Mouse (Mus musculus): ENCODE measurements around the gene Asic2. TPM values are rescaled to one million over a fixed set of nuclear protein-coding genes. Genes with fewer than 3 reads are reported as not detected.

Asic2 gene
- polyA plus RNA-seq, 1 experiment from 2014 or later, result 0.65 TPM

- Histone ChIP-seq H3K36me3 (no peaks in the 10 kb centered on the region), H3K27ac (no peak overlapping the region), H3K9ac (no peak overlapping the region), H3K27me3 (no peaks in the 10 kb centered on the region), H3K4me3 (no peak overlapping the region), H3K4me2 (replicated peaks) (no peak overlapping the region), H3K4me1 (no peaks in the 10 kb centered on the region), H3K9me3 (no peaks in the 10 kb centered on the region)
- ATAC-seq (ENCODE audit: low FRiP score, low read depth), result no peak
- WGBS, result 93% methylated on average over 8 of the region's 8 CpGs
Measured at GRCm38 (mm10) chr11:81014776-81015175, 953.5 kb downstream of the Asic2 start.

- ATAC-seq (ENCODE audit: low FRiP score, low read depth), result no peak
- H3K4me1 ChIP-seq, result no peaks in the 10 kb centered on the region
- 92% methylated on average over 6 of the region's 6 CpGs for WGBS
Measured at GRCm38 (mm10) chr11:81013501-81013900, 954.8 kb downstream of the Asic2 start.

GRCm38 (mm10) chr11:81010766-81011165, 957.5 kb downstream of the Asic2 start:
- ATAC-seq (ENCODE audit: low FRiP score, low read depth), result no peak
- H3K9me3 ChIP-seq, result no peaks in the 10 kb centered on the region
- H3K9ac ChIP-seq, result no peak overlapping the region
- no peaks in the 10 kb centered on the region for H3K27me3 ChIP-seq
- no peak overlapping the region for H3K27ac ChIP-seq
- H3K4me3 ChIP-seq, result no peak overlapping the region
- no peaks in the 10 kb centered on the region for H3K36me3 ChIP-seq
- H3K4me2 ChIP-seq (replicated peaks), result no peak overlapping the region
- WGBS, result 40% methylated on average over 7 of the region's 7 CpGs
- no peaks in the 10 kb centered on the region for H3K4me1 ChIP-seq

More at GRCm38 (mm10) chr11:81013501-81013900, 954.8 kb downstream of the Asic2 start:
- no peaks in the 10 kb centered on the region for H3K9me3 ChIP-seq
- no peaks in the 10 kb centered on the region for H3K27me3 ChIP-seq
- no peak overlapping the region for H3K4me2 ChIP-seq (replicated peaks)
- H3K27ac ChIP-seq, result no peak overlapping the region
- H3K4me3 ChIP-seq, result no peak overlapping the region
- no peak overlapping the region for H3K9ac ChIP-seq
- no peaks in the 10 kb centered on the region for H3K36me3 ChIP-seq

- ATAC-seq (ENCODE audit: low FRiP score, low read depth), result no peak
- Histone ChIP-seq H3K27me3 (no peaks in the 10 kb centered on the region), H3K4me1 (no peaks in the 10 kb centered on the region), H3K9me3 (no peaks in the 10 kb centered on the region), H3K27ac (no peak overlapping the region), H3K9ac (no peak overlapping the region), H3K4me3 (no peak overlapping the region), H3K36me3 (no peaks in the 10 kb centered on the region), H3K4me2 (replicated peaks) (no peak overlapping the region)
- 89% methylated on average over 12 of the region's 12 CpGs for WGBS
Measured at GRCm38 (mm10) chr11:81009366-81009765, 958.9 kb downstream of the Asic2 start.

GRCm38 (mm10) chr11:81005831-81006230, 962.4 kb downstream of the Asic2 start:
- no peak overlapping the region for H3K4me2 ChIP-seq (replicated peaks)
- H3K4me1 ChIP-seq, result no peaks in the 10 kb centered on the region
- no peak overlapping the region for H3K4me3 ChIP-seq
- no peaks in the 10 kb centered on the region for H3K9me3 ChIP-seq
- no peaks in the 10 kb centered on the region for H3K36me3 ChIP-seq
- 75% methylated on average over 2 of the region's 2 CpGs for WGBS
- no peaks in the 10 kb centered on the region for H3K27me3 ChIP-seq
- H3K27ac ChIP-seq, result no peak overlapping the region
- no peak overlapping the region for H3K9ac ChIP-seq
- no peak for ATAC-seq (ENCODE audit: low FRiP score, low read depth)

- Histone ChIP-seq H3K4me1 (no peaks in the 10 kb centered on the region), H3K27ac (no peak overlapping the region), H3K4me3 (no peak overlapping the region), H3K9me3 (no peaks in the 10 kb centered on the region), H3K4me2 (replicated peaks) (no peak overlapping the region), H3K36me3 (no peaks in the 10 kb centered on the region), H3K9ac (no peak overlapping the region), H3K27me3 (no peaks in the 10 kb centered on the region)
- WGBS, result 64% methylated on average over 10 of the region's 10 CpGs
- ATAC-seq (ENCODE audit: low FRiP score, low read depth), result no peak
Measured at GRCm38 (mm10) chr11:81002769-81003430, 965.4 kb downstream of the Asic2 start.

GRCm38 (mm10) chr11:80995621-80996020, 972.6 kb downstream of the Asic2 start:
- Histone ChIP-seq H3K4me1 (no peaks in the 10 kb centered on the region), H3K4me3 (no peak overlapping the region), H3K9ac (no peak overlapping the region), H3K27ac (no peak overlapping the region), H3K9me3 (no peaks in the 10 kb centered on the region), H3K4me2 (replicated peaks) (no peak overlapping the region), H3K36me3 (no peaks in the 10 kb centered on the region), H3K27me3 (no peaks in the 10 kb centered on the region)
- ATAC-seq (ENCODE audit: low FRiP score, low read depth), result no peak
- WGBS, result 80% methylated on average over 5 of the region's 5 CpGs

GRCm38 (mm10) chr11:80983530-80983929, 984.7 kb downstream of the Asic2 start:
- Histone ChIP-seq H3K27ac (no peak overlapping the region), H3K36me3 (no peaks in the 10 kb centered on the region), H3K9me3 (no peaks in the 10 kb centered on the region), H3K4me2 (replicated peaks) (no peak overlapping the region), H3K9ac (no peak overlapping the region), H3K27me3 (no peaks in the 10 kb centered on the region), H3K4me3 (no peak overlapping the region), H3K4me1 (no peaks in the 10 kb centered on the region)
- ATAC-seq (ENCODE audit: low FRiP score, low read depth), result no peak
- 91% methylated on average over 5 of the region's 5 CpGs for WGBS

- Histone ChIP-seq H3K9me3 (no peaks in the 10 kb centered on the region), H3K36me3 (no peaks in the 10 kb centered on the region), H3K9ac (no peak overlapping the region), H3K4me1 (peaks cover 12% of the 10 kb centered on the region), H3K4me3 (no peak overlapping the region), H3K27ac (no peak overlapping the region), H3K4me2 (replicated peaks) (no peak overlapping the region), H3K27me3 (no peaks in the 10 kb centered on the region)
- 48% methylated on average over 9 of the region's 9 CpGs for WGBS
- no peak for ATAC-seq (ENCODE audit: low FRiP score, low read depth)
Measured at GRCm38 (mm10) chr11:80976239-80976855, 991.9 kb downstream of the Asic2 start.

GRCm38 (mm10) chr11:80974616-80975015, 993.6 kb downstream of the Asic2 start:
- 70% methylated on average over 5 of the region's 5 CpGs for WGBS
- no peaks in the 10 kb centered on the region for H3K36me3 ChIP-seq
- H3K4me1 ChIP-seq, result peaks cover 12% of the 10 kb centered on the region
- no peak for ATAC-seq (ENCODE audit: low FRiP score, low read depth)
- H3K27me3 ChIP-seq, result no peaks in the 10 kb centered on the region
- H3K9me3 ChIP-seq, result no peaks in the 10 kb centered on the region
- H3K27ac ChIP-seq, result no peak overlapping the region
- no peak overlapping the region for H3K4me3 ChIP-seq
- H3K9ac ChIP-seq, result no peak overlapping the region
- H3K4me2 ChIP-seq (replicated peaks), result no peak overlapping the region

GRCm38 (mm10) chr11:80973976-80974375, 994.3 kb downstream of the Asic2 start:
- no peaks in the 10 kb centered on the region for H3K27me3 ChIP-seq
- no peak overlapping the region for H3K9ac ChIP-seq
- no peak overlapping the region for H3K4me2 ChIP-seq (replicated peaks)
- no peaks in the 10 kb centered on the region for H3K36me3 ChIP-seq
- no peak for ATAC-seq (ENCODE audit: low FRiP score, low read depth)
- 66% methylated on average over 6 of the region's 6 CpGs for whole genome bisulfite sequencing
- H3K4me1 ChIP-seq, result peaks cover 12% of the 10 kb centered on the region
- H3K4me3 ChIP-seq, result no peak overlapping the region
- no peaks in the 10 kb centered on the region for H3K9me3 ChIP-seq
- H3K27ac ChIP-seq, result no peak overlapping the region

GRCm38 (mm10) chr11:80973273-80973672, 995.0 kb downstream of the Asic2 start:
- no peak for ATAC-seq (ENCODE audit: low FRiP score, low read depth)
- WGBS, result 93% methylated on average over 8 of the region's 8 CpGs
- Histone ChIP-seq H3K9ac (no peak overlapping the region), H3K4me1 (peaks cover 12% of the 10 kb centered on the region), H3K27me3 (no peaks in the 10 kb centered on the region), H3K4me3 (no peak overlapping the region), H3K27ac (no peak overlapping the region), H3K9me3 (no peaks in the 10 kb centered on the region), H3K36me3 (no peaks in the 10 kb centered on the region), H3K4me2 (replicated peaks) (no peak overlapping the region)

- Histone ChIP-seq H3K9ac (no peak overlapping the region), H3K27ac (no peak overlapping the region), H3K9me3 (no peaks in the 10 kb centered on the region), H3K4me3 (no peak overlapping the region), H3K4me1 (no peaks in the 10 kb centered on the region), H3K27me3 (no peaks in the 10 kb centered on the region), H3K36me3 (no peaks in the 10 kb centered on the region), H3K4me2 (replicated peaks) (no peak overlapping the region)
- ATAC-seq (ENCODE audit: low FRiP score, low read depth), result no peak
- 48% methylated on average over 5 of the region's 5 CpGs for WGBS
Measured at GRCm38 (mm10) chr11:80967544-80967943, 1000.7 kb downstream of the Asic2 start.
